Mouse (Mus musculus) monocyte, adult 2 months (primary cell): ENCODE data around the gene Mllt6.
"Not testable (repeated sequence)": the region's sequence is repeated elsewhere in the genome, so short reads cannot be mapped to it uniquely, and the experiment has no call there.

Experiments
- DNase-seq, 2 experiments: peaks; one replicate each; pipeline ENCODE4 v3.0.0; 2022; ENCODE audit warnings: low spot score in 2 of 2, low read depth in 1 of 2

Gene Mllt6

DNA sequence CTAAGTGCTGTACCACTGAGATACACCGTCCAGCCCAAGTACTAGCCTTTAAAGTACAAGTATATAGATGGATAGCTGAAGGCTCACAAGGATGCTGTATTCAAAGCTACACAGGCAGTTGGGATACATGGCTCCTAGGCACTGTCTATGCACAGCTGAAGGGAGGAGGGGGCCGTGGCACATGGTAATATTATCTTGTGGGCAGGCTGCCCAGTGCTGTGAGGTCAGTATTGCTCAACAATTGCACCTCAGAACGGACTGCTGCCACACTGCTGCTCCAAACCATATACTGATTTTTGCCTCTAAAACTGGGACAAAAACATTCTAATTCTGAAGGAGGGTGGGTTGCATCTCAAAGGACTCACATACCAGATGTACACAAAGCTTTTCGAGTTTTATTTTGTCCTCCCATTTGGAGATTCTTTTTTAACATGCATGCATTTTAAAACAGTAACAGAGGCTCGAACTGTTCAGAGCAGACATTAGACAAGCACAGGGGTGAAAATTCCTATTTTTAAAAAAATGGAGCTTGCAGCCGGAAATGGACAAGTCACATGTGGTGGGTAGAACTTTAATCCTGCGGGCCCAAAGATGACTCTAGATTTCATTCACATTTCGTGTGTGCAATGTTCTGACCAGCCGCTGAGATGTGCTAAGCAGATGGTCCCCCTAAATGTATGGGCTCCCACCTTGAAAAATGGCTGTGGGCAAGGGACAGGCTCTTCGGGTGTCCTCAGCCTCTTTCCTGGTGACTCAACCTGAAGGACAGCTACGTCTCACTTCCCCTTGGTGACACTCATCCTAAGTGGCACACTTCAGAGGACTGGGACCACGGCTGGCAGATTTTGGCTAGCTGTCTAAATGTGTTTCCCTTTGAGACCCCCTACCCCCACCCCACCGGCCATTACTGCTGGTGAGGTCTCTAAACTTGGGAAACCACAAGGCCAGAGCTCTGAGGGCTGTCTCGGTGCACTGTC is 51.9 kb downstream of the Mllt6 start:
- no peak for DNase-seq

DNA sequence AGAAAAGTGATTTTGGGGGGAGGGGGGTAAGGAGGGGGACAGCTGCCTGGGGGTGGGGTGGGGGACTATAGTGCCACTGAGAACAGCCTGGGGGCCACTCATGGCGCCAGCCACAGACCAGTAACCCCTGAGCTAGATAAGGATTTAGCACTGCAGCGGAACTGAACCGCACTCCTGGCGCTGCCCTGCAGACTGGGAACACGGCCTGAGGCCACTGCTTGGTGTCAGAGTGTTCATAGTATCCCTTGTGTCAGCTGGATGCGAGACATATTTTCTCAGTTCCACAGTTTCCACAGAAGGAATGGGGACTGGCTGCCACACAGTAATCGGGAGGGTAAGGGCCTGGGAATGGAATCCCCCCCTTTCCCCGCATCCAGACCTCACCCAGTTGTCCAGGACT is 52.8 kb downstream of the Mllt6 start:
- DNase-seq, result no peak

DNA sequence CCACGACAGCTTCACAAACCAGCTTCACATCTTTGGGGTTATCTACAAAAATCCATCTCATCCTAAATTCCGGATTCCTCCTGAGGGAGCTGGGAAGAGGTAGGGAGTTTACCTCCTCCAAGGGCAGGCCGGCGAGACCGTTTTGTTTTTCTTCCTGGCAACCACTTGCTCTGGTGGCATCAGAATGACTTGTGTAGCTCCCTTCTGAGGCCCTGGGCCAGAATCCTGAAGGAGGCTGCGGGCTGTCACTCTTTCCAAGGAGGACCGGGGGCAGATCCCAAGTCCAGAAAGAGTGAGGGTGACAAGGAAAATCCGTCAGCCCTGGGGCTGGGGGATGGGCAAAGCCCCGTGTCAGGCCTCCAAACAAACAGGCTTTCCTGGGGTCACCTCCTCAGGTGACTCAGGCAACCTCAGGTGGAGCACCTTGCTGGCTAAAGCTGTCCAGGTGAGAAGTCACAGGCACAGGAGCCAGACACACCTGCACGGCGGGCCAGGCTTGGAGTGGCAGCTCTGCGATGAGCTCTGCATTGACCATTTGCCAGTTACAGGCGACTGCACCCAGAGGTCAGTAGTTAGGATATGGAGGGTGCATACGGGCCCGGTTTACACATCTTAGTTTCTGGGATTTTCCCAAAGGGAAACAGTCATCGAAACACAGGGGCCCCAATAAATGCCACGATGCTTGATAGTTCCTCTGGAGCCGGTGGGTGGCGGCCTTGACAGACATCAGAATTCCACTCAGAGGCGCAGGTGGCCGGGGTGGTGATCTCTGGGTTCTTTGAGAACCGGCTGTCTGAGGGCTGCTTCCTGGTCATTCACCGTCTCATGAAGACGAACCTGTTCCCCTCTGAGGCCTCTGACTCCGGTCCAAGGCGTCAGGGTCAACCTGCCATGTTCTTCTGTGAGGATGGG is 54.4 kb downstream of the Mllt6 start:
- no peak for DNase-seq

DNA sequence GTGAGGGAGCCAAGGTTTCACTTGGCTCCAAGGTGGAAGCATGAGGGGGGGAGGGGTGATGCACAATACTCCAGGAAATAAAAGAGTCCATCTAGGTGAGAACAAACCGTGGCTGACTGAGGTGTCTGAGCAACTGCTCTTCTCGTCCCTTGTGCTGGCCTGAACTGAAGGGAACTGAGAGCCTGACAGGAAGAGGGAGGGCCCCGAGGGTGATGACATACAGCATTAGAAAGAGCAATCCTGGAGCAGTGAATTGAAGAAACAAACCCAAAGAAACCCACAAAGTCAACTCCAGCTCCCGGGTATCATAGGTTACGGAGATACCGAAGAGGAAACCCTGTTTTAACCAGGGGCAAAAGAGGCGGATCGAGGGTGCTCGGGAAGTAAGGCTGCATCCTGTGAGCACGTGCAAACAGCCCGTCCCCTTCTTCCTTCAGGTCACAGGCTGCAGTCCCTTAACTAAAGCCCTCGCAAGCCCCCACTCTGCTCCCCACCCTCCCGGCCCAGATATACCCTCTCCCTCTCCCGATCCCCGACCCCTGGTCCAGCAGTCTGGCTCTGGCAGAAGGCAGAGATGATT is 55.2 kb downstream of the Mllt6 start:
- peak in 1 of 2 experiments; percentile 51 for DNase-seq

DNA sequence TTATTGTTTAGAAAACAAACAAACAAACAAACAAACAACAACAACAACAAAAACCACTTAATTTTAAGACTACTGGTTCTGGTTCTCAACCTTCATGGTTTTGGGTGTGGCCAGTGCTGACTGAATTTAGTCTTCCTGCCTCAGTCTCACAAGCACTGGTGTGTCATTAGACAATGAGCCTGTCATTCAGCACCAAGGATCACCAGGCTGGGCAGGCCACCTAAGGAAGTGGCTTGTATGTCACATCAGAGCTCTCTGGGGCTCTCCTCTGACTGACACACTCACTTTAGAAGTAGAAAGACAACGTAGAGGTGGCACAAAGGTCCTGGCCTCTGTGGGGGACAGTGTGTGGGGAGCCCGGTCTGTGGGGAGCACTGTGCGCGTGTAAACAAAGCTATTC is 55.8 kb downstream of the Mllt6 start:
- no peak for DNase-seq

DNA sequence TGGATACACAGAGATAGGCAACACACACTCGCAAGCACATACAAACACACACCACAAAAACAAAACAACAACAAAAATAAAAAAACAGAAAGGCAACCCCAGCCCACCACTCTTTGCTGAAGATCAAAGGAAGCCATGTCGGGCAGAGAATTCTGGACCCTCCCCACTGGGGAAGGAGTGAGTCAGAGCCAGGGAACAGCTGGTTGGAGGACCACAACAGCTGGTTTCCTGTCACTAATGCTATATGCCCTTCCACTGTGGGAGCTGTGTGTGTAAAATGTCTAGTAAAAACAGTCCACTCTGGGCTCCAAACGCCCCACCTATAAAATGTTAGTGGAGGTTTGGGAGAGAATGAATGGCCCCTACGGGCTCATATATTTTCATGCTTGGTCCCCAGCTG is 58.1 kb downstream of the Mllt6 start:
- DNase-seq, result no peak

DNA sequence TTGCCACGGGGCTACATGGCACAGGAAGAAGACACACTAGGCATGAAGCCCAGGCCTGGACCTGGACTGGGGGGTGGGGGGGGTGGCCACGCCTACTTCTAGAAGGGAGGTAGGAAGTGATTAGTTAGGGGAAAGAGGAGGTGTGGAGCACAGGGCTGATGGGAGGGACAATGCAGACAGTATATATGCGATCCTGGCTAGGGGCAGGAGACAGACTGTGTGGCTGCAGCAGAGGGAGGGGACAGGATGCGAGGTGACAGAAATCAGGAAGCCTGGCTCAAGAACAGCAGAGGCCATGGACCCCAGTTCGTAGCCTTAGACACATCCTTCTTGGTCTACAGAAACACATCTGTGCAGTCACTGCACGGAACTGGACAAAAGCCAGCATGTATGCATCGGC is 60.5 kb downstream of the Mllt6 start:
- DNase-seq, result no peak

DNA sequence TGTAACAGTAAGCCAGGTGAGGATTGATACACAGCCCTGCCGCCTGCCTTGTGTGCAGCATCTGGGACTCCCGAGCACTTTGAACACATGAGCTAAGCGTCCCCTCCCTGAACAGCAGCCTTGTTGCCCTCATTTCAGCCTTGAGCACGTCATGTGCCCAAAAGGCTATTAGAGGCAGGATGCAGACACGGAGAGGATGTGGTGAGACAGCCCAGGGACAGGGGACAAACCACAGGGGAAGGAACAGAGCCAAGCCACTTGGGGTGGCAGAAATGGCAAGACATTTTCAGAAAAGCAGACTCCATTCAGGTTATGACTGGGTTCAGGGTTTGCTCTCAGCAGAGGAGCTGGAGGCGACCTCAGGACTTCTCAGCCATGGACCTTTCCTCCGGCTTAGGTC is 65.1 kb downstream of the Mllt6 start:
- DNase-seq, result no peak

DNA sequence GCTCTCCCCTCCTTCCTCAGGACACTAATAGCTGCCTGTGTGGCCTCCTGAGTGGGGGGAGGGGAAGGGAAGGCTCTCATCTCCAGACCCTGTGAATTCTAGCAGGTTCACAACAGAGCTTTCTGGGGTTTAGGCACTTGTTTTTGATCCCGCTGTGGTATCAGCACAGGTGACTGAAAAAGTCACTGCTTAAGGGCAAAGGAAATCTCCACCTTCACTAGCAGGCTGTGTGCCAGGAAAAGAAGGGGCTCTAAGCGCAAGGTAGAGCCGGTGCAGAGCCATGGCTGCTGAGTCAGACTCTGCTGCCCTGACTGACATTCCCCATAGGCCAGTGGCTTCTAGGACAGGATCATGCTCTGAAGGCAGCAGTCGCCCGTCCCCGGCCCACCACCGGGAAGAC is 65.5 kb downstream of the Mllt6 start:
- DNase-seq, result no peak

DNA sequence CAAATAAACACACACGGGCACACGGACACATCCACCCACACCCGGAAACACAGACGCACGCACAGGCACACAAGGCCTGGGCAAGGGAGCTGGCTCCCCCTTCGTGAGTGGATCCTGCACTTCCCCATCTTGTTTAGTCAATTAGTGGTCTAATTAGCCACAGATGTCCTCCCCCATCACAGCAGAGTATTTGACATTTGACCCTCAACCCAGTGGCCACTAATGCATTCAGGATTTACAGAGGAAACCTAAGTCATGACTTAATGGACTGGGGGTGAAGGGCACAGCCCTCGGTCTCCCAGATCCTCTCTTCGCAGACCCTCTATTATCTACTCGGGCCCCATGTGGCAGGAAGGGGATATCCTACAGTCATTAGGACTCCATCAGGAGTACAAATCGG is 70.5 kb downstream of the Mllt6 start:
- no peak for DNase-seq

DNA sequence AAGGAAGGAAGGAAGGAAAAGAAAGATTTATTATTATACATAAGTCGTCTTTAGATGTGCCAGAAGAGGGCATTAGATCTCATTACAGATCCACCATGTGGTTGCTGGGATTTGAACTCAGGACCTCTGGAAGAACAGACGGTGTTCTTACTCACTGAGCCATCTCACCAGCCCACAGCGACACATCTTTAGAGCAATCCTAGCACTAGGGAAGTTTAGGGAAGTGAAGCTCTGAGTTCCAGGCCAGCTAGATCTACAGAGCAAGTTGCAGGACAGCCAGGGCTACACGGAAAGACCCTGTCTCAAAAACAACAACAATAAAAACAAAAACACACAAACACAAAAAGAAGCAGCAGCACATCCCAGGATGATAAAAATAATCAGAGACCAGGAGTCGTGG is 71.6 kb downstream of the Mllt6 start:
- not testable (repeated sequence) for DNase-seq
